Mouse (Mus musculus) myocyte (in vitro differentiated cells): Measurements from ENCODE around the gene Susd2.

Experiments
- CEBPB ChIP-seq: IDR thresholded peaks from 2 replicates; pipeline ENCODE4 v1.6.1; 2011; ENCODE audit warnings: mild to moderate bottlenecking, moderate library complexity; ENCODE audit not compliant: poor library complexity, insufficient read depth, severe bottlenecking
- E2F4 ChIP-seq: IDR thresholded peaks from one replicate; pipeline ENCODE4 v1.6.1; 2011; ENCODE audit warnings: mild to moderate bottlenecking, control low read depth, moderate library complexity; ENCODE audit not compliant: insufficient read depth
- MAX ChIP-seq: IDR thresholded peaks from one replicate; pipeline ENCODE4 v1.6.1; 2011; ENCODE audit warnings: low read depth, mild to moderate bottlenecking, control low read depth
- MYOD1 ChIP-seq, 3 experiments: IDR thresholded peaks; one replicate each; pipeline ENCODE4 v1.6.1; 2011; ENCODE audit warnings: control low read depth in 2 of 3, low read depth in 2 of 3, mild to moderate bottlenecking in 2 of 3, moderate library complexity in 1 of 3; ENCODE audit not compliant: insufficient read length in 2 of 3, control insufficient read depth in 1 of 3
- MYOG ChIP-seq, 3 experiments: IDR thresholded peaks; one replicate each; pipeline ENCODE4 v1.6.1; 2011; ENCODE audit warnings: control low read depth in 2 of 3, low read depth in 2 of 3, mild to moderate bottlenecking in 2 of 3; ENCODE audit not compliant: insufficient read length in 2 of 3, control insufficient read depth in 1 of 3, insufficient read depth in 1 of 3
- POLR2A ChIP-seq: IDR thresholded peaks from one replicate; pipeline ENCODE4 v1.6.1; 2011; ENCODE audit warnings: low read depth, mild to moderate bottlenecking, control low read depth, moderate library complexity; ENCODE audit not compliant: insufficient read length
- POLR2AphosphoS2 ChIP-seq: IDR thresholded peaks from one replicate; pipeline ENCODE4 v1.6.1; 2011; ENCODE audit warnings: low read depth, control low read depth; ENCODE audit not compliant: insufficient read length
- REST ChIP-seq: IDR thresholded peaks from one replicate; pipeline ENCODE4 v1.6.1; 2011; ENCODE audit warnings: mild to moderate bottlenecking, control low read depth, moderate library complexity; ENCODE audit not compliant: insufficient read depth, insufficient read length
- SRF ChIP-seq: IDR thresholded peaks from one replicate; pipeline ENCODE4 v1.6.1; 2011; ENCODE audit warnings: low read depth; ENCODE audit not compliant: control insufficient read depth, insufficient read length
- TCF12 ChIP-seq: IDR thresholded peaks from one replicate; pipeline ENCODE4 v1.6.1; 2011; ENCODE audit warnings: mild to moderate bottlenecking, control low read depth; ENCODE audit not compliant: poor library complexity, insufficient read depth, severe bottlenecking
- TCF3 ChIP-seq: IDR thresholded peaks from one replicate; pipeline ENCODE4 v1.6.1; 2011; ENCODE audit warnings: low read depth, control low read depth; ENCODE audit not compliant: insufficient read length
- USF1 ChIP-seq: IDR thresholded peaks from one replicate; pipeline ENCODE4 v1.6.1; 2011; ENCODE audit warnings: low read depth, mild to moderate bottlenecking, control low read depth, moderate library complexity

- no peak for TF ChIP-seq POLR2A
- TF ChIP-seq E2F4: no peak
- TF ChIP-seq POLR2AphosphoS2: no peak
- TF ChIP-seq REST: no peak
- no peak for TF ChIP-seq CEBPB
- no peak for TF ChIP-seq MYOD1 (IDR thresholded peaks at IDR 0.05; ENCODE audit: control insufficient read depth in 1 of 3, insufficient read length in 2 of 3, low read depth in 2 of 3)
- no peak for TF ChIP-seq USF1
- TF ChIP-seq MAX: no peak
- no peak for TF ChIP-seq TCF3
- TF ChIP-seq MYOG (IDR thresholded peaks at IDR 0.05; ENCODE audit: control insufficient read depth in 1 of 3, insufficient read depth in 1 of 3, insufficient read length in 2 of 3, low read depth in 2 of 3): no peak
- TF ChIP-seq TCF12: no peak
- TF ChIP-seq SRF: no peak
Measured at GRCm38 (mm10) chr10:75649001-75649400, 5.2 kb upstream of the Susd2 start.
